Mouse (Mus musculus) brain, embryonic 14.5 days (tissue): ENCODE measurements at regions not wholly inside any gene's neighbourhood (a gene's known extent, or its start where the extent isn't known, plus 50 kb on each side); places are given as distances from the start of the nearest gene placed in this dataset.

Experiments used
- CTCF ChIP-seq: fragments of 200-500 bp; IDR thresholded peaks from 2 replicates; pipeline ENCODE4 v1.5.1; 2012; ENCODE audit warnings: inconsistent platforms, mild to moderate bottlenecking, moderate library complexity, borderline replicate concordance; ENCODE audit not compliant: insufficient read depth, insufficient read length; ENCODE audit errors: extremely low read depth
- POLR2A ChIP-seq: fragments of 200-500 bp; IDR thresholded peaks from 2 replicates; pipeline ENCODE4 v1.6.1; 2012; ENCODE audit warnings: mild to moderate bottlenecking, inconsistent platforms, borderline replicate concordance; ENCODE audit not compliant: poor library complexity, insufficient read depth, insufficient read length, severe bottlenecking; ENCODE audit errors: extremely low read depth

DNA sequence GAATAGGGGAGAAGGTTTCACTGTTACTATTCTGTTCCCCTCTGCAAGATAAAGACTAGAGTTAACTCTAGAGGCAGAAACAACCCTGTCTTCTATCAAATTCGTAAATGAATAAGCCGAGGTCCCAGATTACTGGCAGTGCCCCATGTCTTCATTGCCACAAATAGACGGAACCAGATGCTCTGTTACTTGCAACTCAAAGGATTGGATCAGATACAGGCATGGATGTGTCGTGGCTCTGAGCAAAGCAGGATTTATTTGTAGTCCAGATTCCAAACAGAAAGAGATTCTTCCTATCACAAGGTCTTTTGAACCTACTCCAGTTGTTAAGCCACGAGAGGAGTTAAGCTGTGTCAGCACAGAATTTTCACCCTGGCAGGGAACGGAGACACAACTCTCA, 221.9 kb upstream of the Slc7a11 start:
- no peak for TF ChIP-seq POLR2A
- no peak for TF ChIP-seq CTCF
